Mouse (Mus musculus) heart, adult 2 months (tissue): ENCODE data around the gene Leng1. TPM values are rescaled to one million over a fixed set of nuclear protein-coding genes. Genes with fewer than 3 reads are reported as not detected.

ENCODE experiments used
- DNase-seq, 2 experiments: peaks; one replicate each; pipeline ENCODE4 v3.0.0; 2021
- H3K27ac ChIP-seq: fragments of 200-600 bp; 2 replicates; pipeline ENCODE4 v1.8.1; 2022
- H3K27me3 ChIP-seq: fragments of 200-500 bp; 2 replicates; pipeline ENCODE4 v1.6.1; 2012; ENCODE audit warnings: mild to moderate bottlenecking, low read length, inconsistent platforms, mixed read lengths; ENCODE audit not compliant: control insufficient read depth, insufficient read depth
- H3K36me3 ChIP-seq: fragments of 200-500 bp; 2 replicates; pipeline ENCODE4 v1.6.1; 2012; ENCODE audit warnings: low read length, inconsistent platforms; ENCODE audit not compliant: control insufficient read depth, insufficient read depth
- H3K4me1 ChIP-seq: fragments of 200-500 bp; 2 replicates; pipeline ENCODE4 v1.6.1; 2011; ENCODE audit warnings: low read length; ENCODE audit not compliant: control insufficient read depth, insufficient read depth
- H3K4me3 ChIP-seq: fragments of 200-600 bp; 2 replicates; pipeline ENCODE4 v1.8.1; 2022
- H3K79me2 ChIP-seq: fragments of 200-500 bp; replicated peaks from 2 replicates; pipeline ENCODE4 v1.6.1; 2012; ENCODE audit warnings: mild to moderate bottlenecking, inconsistent platforms, low read length, moderate library complexity, mixed read lengths; ENCODE audit not compliant: control insufficient read depth, insufficient read depth
- H3K9ac ChIP-seq: fragments of 200-500 bp; 2 replicates; pipeline ENCODE4 v1.6.1; 2012; ENCODE audit warnings: low read depth, mild to moderate bottlenecking, control low read depth, inconsistent platforms, low read length, mixed read lengths
- CTCF ChIP-seq: fragments of 200-600 bp; IDR thresholded peaks from 2 replicates; pipeline ENCODE4 v1.8.1; 2022; ENCODE audit warnings: antibody characterized with exemption, mild to moderate bottlenecking, moderate library complexity
- EP300 ChIP-seq: fragments of 200-500 bp; IDR thresholded peaks from 2 replicates; pipeline ENCODE4 v1.6.1; 2011; ENCODE audit warnings: low read depth, low read length, control low read depth; ENCODE audit not compliant: insufficient read depth
- POLR2A ChIP-seq: fragments of 200-500 bp; IDR thresholded peaks from 2 replicates; pipeline ENCODE4 v1.6.1; 2011; ENCODE audit warnings: mild to moderate bottlenecking, low read depth, low read length, control low read depth; ENCODE audit not compliant: insufficient read depth
- WGBS: fragments of 180-500 bp; shearing (Covaris S2); methylation state at CpG from one replicate; pipeline ENCODE4 v1.1.7; 2018; 5-methylcytosine and 5-hydroxymethylcytosine counted together
- intact Hi-C: fragments of 180-260 bp; cut with DNase I; formaldehyde crosslinking; loops from one replicate; pipeline ENCODE4 v1.15.1; 2025
- polyA plus RNA-seq: library from polyadenylated mRNA; depleted of rRNA; stranded (reverse); fragments of >200 nt; gene quantifications from 2 replicates; pipeline ENCODE4 v1.2.3, GENCODE M21; 2012
- total RNA-seq, 2 experiments: library from RNA; stranded (reverse); gene quantifications; 2 replicates each; pipeline ENCODE4 v1.2.3; 2021

The Leng1 gene
- total and polyA plus RNA-seq, 3 experiments: 4.8 to 12.8 (median 11.8) TPM

- Histone ChIP-seq H3K36me3 (peaks cover 16% of the 10 kb centered on the region), H3K4me3 (no peak overlapping the region), H3K9ac (no peak overlapping the region), H3K27ac (no peak overlapping the region), H3K4me1 (peaks cover 18% of the 10 kb centered on the region), H3K79me2 (peaks cover 6% of the 10 kb centered on the region), H3K27me3 (no peaks in the 10 kb centered on the region)
- intact Hi-C loops: no loop called here
- TF ChIP-seq EP300: no peak
- no peak for TF ChIP-seq POLR2A
- no peak for TF ChIP-seq CTCF
- 20% methylated on average over 9 of the region's 9 CpGs for WGBS
- DNase-seq: no peak
These were observed 21.8 kb downstream of the Leng1 start for GRCm38 (mm10) chr7:3643843-3644242.

- no peak for TF ChIP-seq EP300
- no peak for TF ChIP-seq CTCF
- TF ChIP-seq POLR2A: no peak
- DNase-seq: no peak
- Histone ChIP-seq H3K27ac (no peak overlapping the region), H3K9ac (no peak overlapping the region), H3K79me2 (peaks cover 5% of the 10 kb centered on the region), H3K36me3 (peaks cover 14% of the 10 kb centered on the region), H3K4me1 (peaks cover 16% of the 10 kb centered on the region), H3K27me3 (no peaks in the 10 kb centered on the region), H3K4me3 (no peak overlapping the region)
- WGBS: 56% methylated on average over 5 of the region's 5 CpGs
- intact Hi-C loops: no loop called here
These were observed 22.2 kb downstream of the Leng1 start for GRCm38 (mm10) chr7:3643412-3643811.

DNA sequence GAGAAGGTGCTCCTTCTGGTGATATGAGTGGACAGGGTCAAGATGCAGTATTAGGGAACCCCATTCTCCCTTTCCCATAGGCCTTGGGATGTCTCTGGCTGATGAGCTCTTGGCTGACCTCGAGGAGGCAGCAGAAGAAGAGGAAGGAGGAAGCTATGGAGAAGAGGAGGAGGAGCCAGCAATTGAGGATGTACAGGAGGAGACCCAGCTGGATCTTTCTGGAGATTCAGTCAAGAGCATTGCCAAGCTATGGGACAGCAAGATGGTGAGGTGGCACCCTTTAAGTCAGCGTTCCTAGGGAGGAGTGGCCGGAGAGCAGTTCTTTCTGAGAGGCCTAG, 35.2 kb downstream of the Leng1 start:
- H3K9ac ChIP-seq: no peak overlapping the region
- H3K79me2 ChIP-seq: 0 out of 2 replicates have a peak, but pooled peaks cover 2% of the 10 kb centered on the region
- no peak for TF ChIP-seq EP300
- TF ChIP-seq POLR2A: no peak
- no peak for TF ChIP-seq CTCF
- H3K4me3 ChIP-seq: peak overlapping the region; percentile 90
- no peaks in the 10 kb centered on the region for H3K27me3 ChIP-seq
- 49% methylated on average over 3 of the region's 3 CpGs for WGBS
- intact Hi-C loops: no loop called here
- H3K27ac ChIP-seq: no peak overlapping the region; the same call in 1 of the 2 replicates
- DNase-seq: no peak
- H3K36me3 ChIP-seq: no peaks in the 10 kb centered on the region
- H3K4me1 ChIP-seq: peaks cover 5% of the 10 kb centered on the region; the same call in 1 of the 2 replicates

DNA sequence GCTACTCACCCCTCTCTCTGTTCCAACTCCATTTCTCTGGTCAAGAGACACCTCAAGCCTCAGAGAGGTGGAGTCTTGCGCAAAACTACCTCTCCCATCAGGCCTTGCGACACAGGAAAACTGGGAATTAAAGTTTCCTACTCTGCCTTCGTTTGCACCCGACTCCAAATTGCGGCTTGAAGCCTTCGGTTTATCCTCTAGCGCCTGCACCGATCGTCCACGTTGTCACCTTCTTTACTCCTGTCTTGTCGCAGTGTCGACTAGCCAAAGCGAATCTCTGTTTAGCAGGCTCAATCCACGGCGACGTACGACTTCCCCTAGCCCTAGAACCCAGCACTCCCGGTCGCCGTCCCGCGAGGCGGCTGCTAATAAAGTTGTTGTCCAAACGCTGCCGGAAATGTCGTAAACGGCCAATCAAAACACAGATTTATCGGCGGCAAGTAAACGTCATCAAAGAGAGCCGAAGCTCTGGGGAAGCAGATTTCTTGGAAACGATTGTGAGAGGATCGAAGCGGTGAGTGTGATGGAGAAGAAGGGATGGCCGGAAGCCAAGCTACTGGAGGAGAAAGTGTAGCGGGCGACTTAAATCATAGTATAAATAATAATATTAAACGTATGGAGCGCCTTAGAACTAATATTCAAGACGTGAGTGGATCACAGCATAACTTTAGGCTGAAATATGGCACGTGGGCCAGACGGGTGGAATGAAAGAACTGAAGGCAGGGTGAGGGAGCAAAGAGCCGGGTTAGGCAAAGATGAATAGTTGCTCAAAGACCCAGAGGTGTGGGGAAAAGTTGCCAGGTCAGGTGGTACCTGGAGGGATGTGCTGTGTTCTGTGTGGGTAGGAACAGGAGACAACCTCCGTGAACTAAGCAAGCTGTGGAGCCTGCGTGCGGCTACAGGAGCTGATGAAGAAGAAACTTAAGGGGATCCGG, 35.8 kb downstream of the Leng1 start, which contains the start of the genes Tfpt and Prpf31:
Gene Tfpt, minus strand, starts transcription at position 387 of the 935 bp plus-strand sequence.
Gene Prpf31, plus strand, starts transcription at position 443 of the 935 bp plus-strand sequence.
- peak within 1 kb of the TSS; percentile 66 for H3K9ac ChIP-seq
- peak; percentile 94 to 95 for DNase-seq
- peaks cover 5% of the 10 kb centered on the region; the same call in 1 of the 2 replicates for H3K4me1 ChIP-seq
- H3K4me3 ChIP-seq: peak within 1 kb of the TSS; percentile 90
- intact Hi-C loops: loop anchor here (1.0 to 10.0 kb wide), 3 partner anchors 13 to 815 kb away; partner anchors contain the start of genes Mboat7, Ndufa3, Rdh13 and Tsen34
- H3K36me3 ChIP-seq: no peaks in the 10 kb centered on the region
- 0 out of 2 replicates have a peak, but pooled peaks cover 2% of the 10 kb centered on the region for H3K79me2 ChIP-seq
- peak; percentile 73 for TF ChIP-seq POLR2A
- peak; percentile 66; the same call in 1 of the 2 replicates for TF ChIP-seq EP300
- TF ChIP-seq CTCF: no peak
- no peaks in the 10 kb centered on the region for H3K27me3 ChIP-seq
- H3K27ac ChIP-seq: peak within 1 kb of the TSS; percentile 95
- under 1% methylated on average over 47 of the region's 47 CpGs for WGBS

- 34% methylated on average over 4 of the region's 4 CpGs for WGBS
These were observed 36.6 kb downstream of the Leng1 start for GRCm38 (mm10) chr7:3629030-3629429.

More at GRCm38 (mm10) chr7:3629030-3629429, 36.6 kb downstream of the Leng1 start:
- H3K79me2 ChIP-seq: 0 out of 2 replicates have a peak, but pooled peaks cover 2% of the 10 kb centered on the region
- no peaks in the 10 kb centered on the region for H3K36me3 ChIP-seq
- peak overlapping the region; percentile 90 for H3K4me3 ChIP-seq
- TF ChIP-seq CTCF (no peak), EP300 (no peak), POLR2A (no peak)
- H3K9ac ChIP-seq: peak overlapping the region; percentile 60
- peaks cover 5% of the 10 kb centered on the region; the same call in 1 of the 2 replicates for H3K4me1 ChIP-seq
- no peaks in the 10 kb centered on the region for H3K27me3 ChIP-seq
- intact Hi-C loops: loop anchor here (1.0 to 10.0 kb wide), 3 partner anchors 12 to 816 kb away; partner anchors contain the start of genes Mboat7, Ndufa3, Rdh13 and Tsen34
- no peak for DNase-seq
- peak overlapping the region; percentile 95 for H3K27ac ChIP-seq
